Mouse (Mus musculus) hindbrain, postnatal 0 days (tissue): Measurements from ENCODE around the gene Marc2. TPM values are rescaled to one million over a fixed set of nuclear protein-coding genes. Genes with fewer than 3 reads are reported as not detected.

ENCODE experiments used
- ATAC-seq: fragments of 200-750 bp; cut with Nextera tagmentation; 2 replicates; pipeline ENCODE4 v1.8.0; 2017; ENCODE audit warnings: mild to moderate bottlenecking, moderate TSS enrichment, moderate library complexity
- DNase-seq: peaks from one replicate; pipeline ENCODE4 v3.0.0-alpha.2; 2015; ENCODE audit warnings: low spot score
- H3K27ac ChIP-seq: fragments of 300-500 bp; sonication (generic); 2 replicates; pipeline ENCODE4 v1.5.1; 2014; ENCODE audit warnings: mild to moderate bottlenecking
- H3K27me3 ChIP-seq: fragments of 300-500 bp; sonication (generic); 2 replicates; pipeline ENCODE4 v1.6.1; 2014; ENCODE audit warnings: low read length, mixed read lengths; ENCODE audit not compliant: insufficient read depth
- H3K36me3 ChIP-seq: fragments of 300-500 bp; sonication (generic); 2 replicates; pipeline ENCODE4 v1.6.1; 2014; ENCODE audit warnings: low read length, mixed read lengths; ENCODE audit not compliant: insufficient read depth
- H3K4me1 ChIP-seq: fragments of 300-500 bp; sonication (generic); 2 replicates; pipeline ENCODE4 v1.6.1; 2014; ENCODE audit warnings: antibody characterized with exemption, low read length, mixed read lengths; ENCODE audit not compliant: insufficient read depth
- H3K4me2 ChIP-seq: fragments of 300-500 bp; sonication (generic); 2 replicates; pipeline ENCODE4 v1.6.1; 2014; ENCODE audit warnings: low read depth, mild to moderate bottlenecking, low read length, moderate library complexity, mixed read lengths
- H3K4me3 ChIP-seq: fragments of 300-500 bp; sonication (generic); 2 replicates; pipeline ENCODE4 v1.5.1; 2014; ENCODE audit warnings: low read length
- H3K9ac ChIP-seq: fragments of 300-500 bp; sonication (generic); replicated peaks from 2 replicates; pipeline ENCODE4 v1.6.1; 2014; ENCODE audit warnings: mild to moderate bottlenecking, low read length, moderate library complexity, mixed read lengths
- H3K9me3 ChIP-seq: fragments of 300-500 bp; sonication (generic); 2 replicates; pipeline ENCODE4 v1.6.1; 2016; ENCODE audit warnings: low read length, mixed read lengths
- CTCF ChIP-seq: IDR thresholded peaks from 2 replicates; pipeline ENCODE4 v1.5.1; 2016; ENCODE audit warnings: antibody characterized with exemption, control low read depth, low read depth
- WGBS: fragments of 180-500 bp; shearing (Covaris S2); extraction: QIAGEN DNeasy Blood & Tissue Kit; methylation state at CpG from one replicate; pipeline ENCODE4 v1.1.7; 2014; 5-methylcytosine and 5-hydroxymethylcytosine counted together
- polyA plus RNA-seq: library from polyadenylated mRNA; unstranded; fragments of >200 nt; fragmentation: Nextera tagmentation; extraction: Ambion mirVana; gene quantifications from 2 replicates; pipeline ENCODE4 v1.2.1, GENCODE M21; 2015
- total RNA-seq: library from RNA; depleted of rRNA; stranded (reverse); fragments of >200 nt; gene quantifications from 2 replicates; pipeline ENCODE4 v1.2.3, GENCODE M21; 2014

Gene Marc2
- total and polyA plus RNA-seq, 2 experiments from 2014 or later = 56.6 to 151 TPM

GRCm38 (mm10) chr1:184857216-184857615, 11.0 kb upstream of the Marc2 start:
- TF ChIP-seq CTCF = no peak
- H3K9ac ChIP-seq = no peak overlapping the region

DNA sequence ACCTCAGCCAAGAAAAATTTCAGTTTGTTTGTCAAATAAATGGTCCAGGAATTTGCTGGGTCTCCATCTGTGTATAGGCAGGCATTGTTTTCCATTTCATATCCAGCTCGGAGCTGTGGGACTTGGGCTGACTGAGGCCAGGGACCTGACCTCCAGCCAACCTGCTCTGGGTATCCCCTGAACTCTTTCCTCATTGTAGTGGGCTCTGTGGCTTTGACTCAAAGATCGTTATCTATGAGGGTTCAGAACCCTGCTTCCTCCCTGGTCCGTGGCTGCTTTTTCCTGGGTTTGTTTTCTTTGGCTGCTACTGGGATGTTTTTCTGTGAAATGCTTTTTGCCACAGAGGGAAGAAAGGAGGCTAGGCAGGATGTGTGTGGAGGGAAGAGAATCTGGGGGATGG, 7.7 kb upstream of the Marc2 start:
- Histone ChIP-seq H3K27me3 (no peaks in the 10 kb centered on the region), H3K9me3 (no peaks in the 10 kb centered on the region), H3K4me3 (no peak overlapping the region), H3K36me3 (no peaks in the 10 kb centered on the region), H3K27ac (no peak overlapping the region), H3K4me2 (no peak overlapping the region), H3K4me1 (0 out of 2 replicates have a peak, but pooled peaks cover 5% of the 10 kb centered on the region), H3K9ac (no peak overlapping the region)
- 67% methylated on average over 3 of the region's 3 CpGs for WGBS
- DNase-seq (no peak), ATAC-seq (no peak)
- TF ChIP-seq CTCF = no peak

More at GRCm38 (mm10) chr1:184857216-184857615, 11.0 kb upstream of the Marc2 start:
- no peaks in the 10 kb centered on the region for H3K9me3 ChIP-seq
- H3K4me3 ChIP-seq = no peak overlapping the region
- DNase-seq = no peak
- no peak for ATAC-seq
- no peak overlapping the region for H3K27ac ChIP-seq
- H3K4me2 ChIP-seq = no peak overlapping the region
- 0 out of 2 replicates have a peak, but pooled peaks cover under 1% of the 10 kb centered on the region for H3K4me1 ChIP-seq
- H3K36me3 ChIP-seq = no peaks in the 10 kb centered on the region
- no peaks in the 10 kb centered on the region for H3K27me3 ChIP-seq
- WGBS = 88% methylated on average over 9 of the region's 9 CpGs

GRCm38 (mm10) chr1:184853339-184853738, 7.1 kb upstream of the Marc2 start:
- H3K27ac ChIP-seq = no peak overlapping the region
- DNase-seq (peak; percentile 59), ATAC-seq (peak; percentile 55)
- peak overlapping the region; percentile 28 for H3K4me2 ChIP-seq
- H3K9me3 ChIP-seq = no peaks in the 10 kb centered on the region
- 27% methylated on average over 5 of the region's 5 CpGs for WGBS
- no peaks in the 10 kb centered on the region for H3K36me3 ChIP-seq
- TF ChIP-seq CTCF = peak; percentile 88
- H3K4me1 ChIP-seq = 0 out of 2 replicates have a peak, but pooled peaks cover 5% of the 10 kb centered on the region
- H3K27me3 ChIP-seq = no peaks in the 10 kb centered on the region
- H3K9ac ChIP-seq = no peak overlapping the region
- no peak overlapping the region for H3K4me3 ChIP-seq

DNA sequence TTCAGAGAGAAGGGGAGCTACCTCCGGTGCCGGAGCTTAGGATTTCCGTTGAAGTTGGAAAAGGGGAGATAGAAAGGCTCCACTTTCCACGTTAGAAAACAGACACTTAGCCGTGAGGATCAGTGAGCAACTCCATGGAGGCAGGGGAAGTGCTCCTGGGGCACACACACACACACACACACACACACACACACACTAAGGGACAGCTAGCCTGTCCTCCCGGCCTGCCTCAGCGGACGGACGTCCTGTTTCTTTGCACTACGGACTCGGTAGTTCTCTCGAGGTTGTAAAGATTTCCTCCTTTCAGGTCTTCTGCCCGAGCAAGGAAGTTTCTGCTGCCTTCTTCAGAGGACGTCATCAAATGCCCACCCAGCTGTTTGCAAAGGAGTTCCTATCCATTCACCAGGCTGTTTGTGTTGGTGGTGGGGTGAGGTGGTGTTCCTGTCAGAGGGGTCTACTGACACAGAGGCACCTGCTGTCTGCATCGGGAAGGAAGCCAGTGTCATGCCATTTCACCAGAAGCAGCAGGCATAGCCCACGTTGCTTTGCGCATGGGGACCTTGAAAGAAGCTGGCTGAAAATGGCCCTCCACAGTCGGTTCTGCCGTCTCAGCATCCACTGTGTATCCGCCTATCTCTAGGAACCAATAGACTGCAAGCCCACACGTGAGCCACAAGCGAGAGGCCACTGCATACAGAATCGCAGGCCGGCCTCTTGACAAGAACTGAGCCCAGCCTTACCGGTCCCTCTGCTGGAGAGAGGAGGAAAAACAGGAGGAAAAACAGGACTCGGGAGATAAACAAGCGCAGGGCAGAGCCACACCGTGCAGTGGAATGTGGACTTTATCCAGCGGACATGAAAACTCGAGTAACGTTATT, 5.7 kb upstream of the Marc2 start:
- 20% methylated on average over 31 of the region's 31 CpGs for WGBS

GRCm38 (mm10) chr1:184851166-184851565, 4.9 kb upstream of the Marc2 start:
- ATAC-seq (no peak), DNase-seq (no peak)
- H3K4me2 ChIP-seq = no peak overlapping the region
- 63% methylated on average over 7 of the region's 7 CpGs for WGBS
- no peak for TF ChIP-seq CTCF
- H3K36me3 ChIP-seq = no peaks in the 10 kb centered on the region
- no peaks in the 10 kb centered on the region for H3K9me3 ChIP-seq
- H3K4me3 ChIP-seq = no peak overlapping the region
- H3K9ac ChIP-seq = no peak overlapping the region
- no peaks in the 10 kb centered on the region for H3K27me3 ChIP-seq
- H3K4me1 ChIP-seq = peaks cover 10% of the 10 kb centered on the region; the same call in 1 of the 2 replicates
- H3K27ac ChIP-seq = no peak overlapping the region

More for the DNA sequence above, 5.7 kb upstream of the Marc2 start:
- TF ChIP-seq CTCF = peak; percentile 88
- Histone ChIP-seq H3K4me1 (0 out of 2 replicates have a peak, but pooled peaks cover 5% of the 10 kb centered on the region), H3K27ac (peak overlapping the region; percentile 32), H3K9me3 (no peaks in the 10 kb centered on the region), H3K4me3 (0 out of 2 replicates have a peak overlapping the region, but pooled peaks have one; percentile 1), H3K27me3 (no peaks in the 10 kb centered on the region), H3K36me3 (no peaks in the 10 kb centered on the region), H3K9ac (no peak overlapping the region), H3K4me2 (peak overlapping the region; percentile 40)
- peak; percentile 98 for ATAC-seq
- DNase-seq = peak; percentile 92

DNA sequence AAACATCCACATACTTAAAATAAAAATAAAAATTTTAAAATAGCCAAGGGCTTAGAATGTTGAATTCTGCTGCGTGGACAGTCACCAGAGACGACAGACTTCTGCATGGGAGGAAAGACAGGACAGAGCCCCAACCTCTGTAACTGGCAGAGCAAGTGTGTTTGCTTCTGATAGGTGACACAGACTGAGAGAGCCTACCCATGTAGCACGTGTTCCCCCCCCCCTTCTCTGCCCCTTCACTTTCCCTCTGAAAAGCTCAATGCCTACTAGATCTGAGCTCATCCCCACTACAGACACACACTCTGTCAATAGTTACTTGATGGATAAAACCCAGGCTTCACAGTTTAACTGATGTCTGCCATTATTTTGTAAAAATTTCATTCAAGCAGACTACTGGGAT, 722 bp upstream of the Marc2 start:
- Histone ChIP-seq H3K4me1 (peaks cover 18% of the 10 kb centered on the region), H3K4me2 (no peak overlapping the region), H3K27me3 (no peaks in the 10 kb centered on the region), H3K4me3 (no peak overlapping the region), H3K9me3 (no peaks in the 10 kb centered on the region), H3K9ac (no peak overlapping the region), H3K36me3 (no peaks in the 10 kb centered on the region), H3K27ac (no peak overlapping the region)
- ATAC-seq = no peak
- DNase-seq = no peak
- WGBS = 58% methylated on average over 3 of the region's 3 CpGs
- no peak for TF ChIP-seq CTCF
